In genomic region chr14:121499769-121500168, GRCm38 (mm10) we compare ENCODE assay signal across 22 mouse cellular contexts. TPM values are rescaled to one million over a fixed set of nuclear protein-coding genes. Genes with fewer than 3 reads are reported as not detected.
DNase-seq lines count a peak whose midpoint lies in the region; ATAC-seq and TF ChIP-seq lines count a peak whose summit lies in the region.
"Had no signal": no experiment of that assay in that cellular context is flagged by ENCODE, and none has a peak within 500 bp of the region (broad histone marks: within the 10 kb centered on the region; RNA-seq: fewer than 3 reads in every experiment).

No protein-coding gene starts in this region.

- H3K9me3 ChIP-seq in lung, embryonic 16.5 days (ENCODE audit: control insufficient read depth, low read length), result no peaks in the 10 kb centered on the region
- H3K9me3 ChIP-seq in midbrain, embryonic 11.5 days (ENCODE audit: control insufficient read depth, low read length), result no peaks in the 10 kb centered on the region
- no peaks in the 10 kb centered on the region for H3K9me3 ChIP-seq in midbrain, embryonic 16.5 days (replicated peaks; ENCODE audit: control insufficient read depth, low read length, poor library complexity, severe bottlenecking)
- H3K9me3 ChIP-seq in forebrain, embryonic 12.5 days, result no peaks in the 10 kb centered on the region
- H3K9me3 ChIP-seq: embryonic facial prominence, embryonic 12.5 days; heart, embryonic 13.5 days; hindbrain, embryonic 12.5 days had no signal

- no peak overlapping the region; the same call in 1 of the 2 replicates for H3K27ac ChIP-seq in lung, embryonic 16.5 days (ENCODE audit: low read length)
- H3K27ac ChIP-seq in midbrain, embryonic 11.5 days (ENCODE audit: low read depth, low read length), result no peak overlapping the region
- H3K27ac ChIP-seq in midbrain, embryonic 16.5 days (ENCODE audit: low read length), result no peak overlapping the region
- H3K27ac ChIP-seq in small intestine, adult 2 months (ENCODE audit: insufficient read depth, low read depth, low read length), result peak overlapping the region; percentile 87
- H3K27ac ChIP-seq in forebrain, embryonic 12.5 days, result no peak overlapping the region
- H3K27ac ChIP-seq: embryonic facial prominence, embryonic 12.5 days; heart, embryonic 13.5 days; hindbrain, embryonic 12.5 days had no signal

- no peaks in the 10 kb centered on the region for H3K36me3 ChIP-seq in lung, embryonic 16.5 days (ENCODE audit: control insufficient read depth, insufficient read depth, low read length)
- no peaks in the 10 kb centered on the region for H3K36me3 ChIP-seq in midbrain, embryonic 11.5 days (ENCODE audit: control insufficient read depth, insufficient read depth, low read length)
- no peaks in the 10 kb centered on the region for H3K36me3 ChIP-seq in midbrain, embryonic 16.5 days (ENCODE audit: control insufficient read depth, insufficient read depth, low read length)
- H3K36me3 ChIP-seq in small intestine, adult 2 months (ENCODE audit: control insufficient read depth, insufficient read depth, low read length), result peaks cover 32% of the 10 kb centered on the region
- H3K36me3 ChIP-seq in forebrain, embryonic 12.5 days (replicated peaks), result no peaks in the 10 kb centered on the region
- H3K36me3 ChIP-seq: embryonic facial prominence, embryonic 12.5 days; heart, embryonic 13.5 days; hindbrain, embryonic 12.5 days had no signal

- no peak for TF ChIP-seq CTCF in small intestine, adult 2 months (IDR thresholded peaks at IDR 0.05; ENCODE audit: extremely low read depth, insufficient read length, insufficient replicate concordance, low read depth, low read length)

- no peak overlapping the region for H3K4me2 ChIP-seq in lung, embryonic 16.5 days (ENCODE audit: low read depth, low read length)
- no peak overlapping the region for H3K4me2 ChIP-seq in midbrain, embryonic 11.5 days
- H3K4me2 ChIP-seq in midbrain, embryonic 16.5 days (ENCODE audit: low read length), result no peak overlapping the region
- H3K4me2 ChIP-seq in forebrain, embryonic 12.5 days, result no peak overlapping the region
- H3K4me2 ChIP-seq: embryonic facial prominence, embryonic 12.5 days; heart, embryonic 13.5 days; hindbrain, embryonic 12.5 days had no signal

- H3K4me1 ChIP-seq in lung, embryonic 16.5 days (replicated peaks; ENCODE audit: control insufficient read depth, insufficient read depth, low read length), result peaks cover 4% of the 10 kb centered on the region
- no peaks in the 10 kb centered on the region; the same call in 1 of the 2 replicates for H3K4me1 ChIP-seq in midbrain, embryonic 11.5 days (ENCODE audit: control insufficient read depth, insufficient read depth, low read length)
- H3K4me1 ChIP-seq in midbrain, embryonic 16.5 days (ENCODE audit: control insufficient read depth, insufficient read depth, low read length), result peaks cover 2% of the 10 kb centered on the region; the same call in 1 of the 2 replicates
- H3K4me1 ChIP-seq in small intestine, adult 2 months (ENCODE audit: control insufficient read depth, insufficient read depth, insufficient read length, low read length), result peaks cover 20% of the 10 kb centered on the region; the same call in 1 of the 2 replicates
- peaks cover 2% of the 10 kb centered on the region; the same call in 1 of the 2 replicates for H3K4me1 ChIP-seq in forebrain, embryonic 12.5 days
- H3K4me1 ChIP-seq: embryonic facial prominence, embryonic 12.5 days; hindbrain, embryonic 12.5 days had no signal

- peaks cover 12% of the 10 kb centered on the region for H3K27me3 ChIP-seq in lung, embryonic 16.5 days (ENCODE audit: control insufficient read depth, insufficient read depth, low read depth, low read length)
- peaks cover 9% of the 10 kb centered on the region for H3K27me3 ChIP-seq in midbrain, embryonic 11.5 days (ENCODE audit: control insufficient read depth, insufficient read depth, low read length)
- H3K27me3 ChIP-seq in midbrain, embryonic 16.5 days (ENCODE audit: control insufficient read depth, insufficient read depth, low read depth, low read length), result peaks cover 5% of the 10 kb centered on the region
- H3K27me3 ChIP-seq in small intestine, adult 2 months (ENCODE audit: control insufficient read depth, insufficient read depth, low read length), result no peaks in the 10 kb centered on the region
- H3K27me3 ChIP-seq in forebrain, embryonic 12.5 days, result peaks cover 13% of the 10 kb centered on the region

- no peak overlapping the region for H3K4me3 ChIP-seq in lung, embryonic 16.5 days (ENCODE audit: low read length)
- no peak overlapping the region for H3K4me3 ChIP-seq in midbrain, embryonic 11.5 days (ENCODE audit: low read depth, low read length)
- no peak overlapping the region for H3K4me3 ChIP-seq in midbrain, embryonic 16.5 days (ENCODE audit: low read depth, low read length)
- no peak overlapping the region for H3K4me3 ChIP-seq in small intestine, adult 2 months (ENCODE audit: low read depth, low read length)
- no peak overlapping the region for H3K4me3 ChIP-seq in forebrain, embryonic 12.5 days (replicated peaks)
- H3K4me3 ChIP-seq: embryonic facial prominence, embryonic 12.5 days; heart, embryonic 13.5 days; hindbrain, embryonic 12.5 days had no signal

- DNase-seq in lung, postnatal 4 days, result no peak
- peak; percentile 73 for DNase-seq in midbrain, embryonic 11.5 days (ENCODE audit: low spot score, missing footprints)
- no peak for DNase-seq in urinary bladder, postnatal 4 days (ENCODE audit: low spot score in 2 of 2)
- DNase-seq: adrenal gland, adult 2 months; adrenal gland, postnatal 25 days; cerebellum, adult 2 months; cerebellum, postnatal 10 days; gastrocnemius, postnatal 14 days; heart, adult 11 months; heart, postnatal 36 days had no signal

- H3K9ac ChIP-seq in lung, embryonic 16.5 days (ENCODE audit: low read length), result no peak overlapping the region
- H3K9ac ChIP-seq in midbrain, embryonic 11.5 days (ENCODE audit: low read length), result no peak overlapping the region
- no peak overlapping the region for H3K9ac ChIP-seq in midbrain, embryonic 16.5 days (ENCODE audit: low read depth, low read length)
- no peak overlapping the region for H3K9ac ChIP-seq in forebrain, embryonic 12.5 days
- H3K9ac ChIP-seq: embryonic facial prominence, embryonic 12.5 days; heart, embryonic 13.5 days; hindbrain, embryonic 12.5 days had no signal

- ATAC-seq in lung, embryonic 16.5 days (ENCODE audit: low read depth), result peak; percentile 53; the same call in 1 of the 2 replicates
- no peak for ATAC-seq in midbrain, embryonic 11.5 days (ENCODE audit: low FRiP score)
- ATAC-seq in midbrain, embryonic 16.5 days, result no peak
- no peak for ATAC-seq in forebrain, embryonic 12.5 days (ENCODE audit: low FRiP score)
- ATAC-seq: forebrain, embryonic 16.5 days; hindbrain, embryonic 16.5 days; Patski had no signal

- WGBS in lung, embryonic 16.5 days, result 26% methylated on average over 1 of the region's 1 CpGs
- 61% methylated on average over 1 of the region's 1 CpGs for WGBS in midbrain, embryonic 11.5 days
- WGBS in midbrain, embryonic 16.5 days, result 80% methylated on average over 1 of the region's 1 CpGs
- WGBS in small intestine, adult 2 months, result 63% methylated on average over 1 of the region's 1 CpGs
- 77% methylated on average over 1 of the region's 1 CpGs for WGBS in forebrain, embryonic 12.5 days

- no peak for TF ChIP-seq POLR2A in small intestine, adult 2 months (IDR thresholded peaks at IDR 0.05; ENCODE audit: low read depth, low read length)

RNA-seq across cellular contexts. Expression of gene Slc15a1, which starts 5.3 kb away (rescaled TPM):
- 1.2 and 2.1 TPM in 2 replicates for polyA plus RNA-seq in lung, embryonic 16.5 days (2015; fragmentation: Nextera tagmentation; extraction: Ambion mirVana)
- polyA plus RNA-seq in midbrain, embryonic 11.5 days (2014; fragmentation: Nextera tagmentation; extraction: Ambion mirVana), result not detected in 2 replicates
- 0.12 TPM in 1 of 2 replicates, not detected in the other for polyA plus RNA-seq in midbrain, embryonic 16.5 days (2015; fragmentation: Nextera tagmentation; extraction: Ambion mirVana)
- 31.3 and 304 TPM in 2 replicates for polyA plus RNA-seq in small intestine, adult 2 months (2012; rRNA removed)
- not detected in 2 replicates for polyA plus RNA-seq in forebrain, embryonic 12.5 days (2016; fragmentation: Nextera tagmentation; extraction: Ambion mirVana)
- polyA plus RNA-seq: C2C12; cerebellum, adult 2 months; forebrain, embryonic 11.5 days; forebrain, embryonic 16.5 days; heart, embryonic 13.5 days had no signal

Comparison
In these comparisons a context has a peak if more than half of its experiments do, and no peak if none do; other contexts are left out.
1. RNA of gene Slc15a1, which starts 5.3 kb away (polyA plus RNA-seq): 31.3 to 304 TPM in small intestine, adult 2 months; 1.2 to 2.1 TPM in lung, embryonic 16.5 days, not detected in midbrain, embryonic 11.5 days, 0.12 TPM in midbrain, embryonic 16.5 days and not detected in forebrain, embryonic 12.5 days; every median in the first group is over 10 times any median in the second.